In the genomic region with DNA sequence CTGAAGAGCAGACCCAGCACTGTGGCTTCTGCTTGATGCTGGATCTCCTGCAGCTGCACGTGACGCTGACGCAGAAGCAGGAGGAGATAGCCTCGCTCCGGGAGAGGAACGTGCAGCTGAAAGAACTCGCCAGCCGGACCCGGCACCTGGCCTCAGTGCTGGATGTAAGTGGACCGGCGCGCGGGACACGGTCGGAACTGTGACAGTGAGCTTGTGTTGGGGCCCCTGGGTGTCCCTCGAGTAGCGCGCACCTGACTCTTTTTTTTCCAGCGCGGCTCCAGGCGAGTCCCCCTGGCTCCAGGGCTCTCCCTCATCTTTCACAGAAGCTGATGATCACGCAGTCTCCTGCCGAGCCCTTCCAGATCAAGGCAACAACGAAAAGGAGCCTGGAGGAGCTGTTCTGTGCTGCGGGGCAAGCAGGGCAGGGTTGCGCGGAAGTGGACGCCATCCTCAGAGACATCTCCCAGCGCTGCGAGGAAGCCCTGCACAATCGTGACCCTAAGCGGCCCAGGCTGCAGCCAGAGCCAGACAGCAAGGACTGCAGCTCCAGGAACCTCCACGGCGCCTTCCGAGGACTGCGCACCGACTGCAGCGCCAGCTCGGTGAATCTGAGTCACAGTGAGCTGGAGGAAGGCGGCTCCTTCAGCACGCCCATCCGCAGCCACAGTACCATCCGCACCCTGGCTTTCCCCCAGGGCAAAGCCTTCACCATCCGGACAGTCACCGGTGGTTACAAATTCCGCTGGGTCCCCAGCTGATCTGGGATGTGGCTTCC, we compare ENCODE assay signal across 8 mouse cellular contexts. TPM values are rescaled to one million over a fixed set of nuclear protein-coding genes. Genes with fewer than 3 reads are reported as not detected.
A peak's percentile ranks its signal among the peaks of the same experiment; 100 is the strongest.
DNase-seq lines count a peak whose midpoint lies in the region; ATAC-seq and TF ChIP-seq lines count a peak whose summit lies in the region.

No protein-coding gene starts in this region.

- no peak for TF ChIP-seq POLR2A in embryonic fibroblast, embryonic 13.5 days (IDR thresholded peaks at IDR 0.05; ENCODE audit: low read depth, low read length)

- 0 out of 2 replicates have a peak, but pooled peaks cover 2% of the 10 kb centered on the region for H3K4me1 ChIP-seq in embryonic fibroblast, embryonic 13.5 days (ENCODE audit: control insufficient read depth, insufficient read depth, low read length)
- peaks cover 13% of the 10 kb centered on the region for H3K4me1 ChIP-seq in liver, embryonic 13.5 days (replicated peaks)
- H3K4me1 ChIP-seq in neural tube, embryonic 14.5 days (ENCODE audit: control insufficient read depth, insufficient read depth, low read length), result peaks cover 9% of the 10 kb centered on the region

- peak; percentile 28 to 39 for DNase-seq in layer of hippocampus, adult 2 months (ENCODE audit: low spot score in 2 of 2)
- no peak for DNase-seq in layer of hippocampus, postnatal 14 days (ENCODE audit: low spot score in 2 of 2)
- DNase-seq in R1 (ENCODE audit: low read depth, low spot score), result peak; percentile 46
- DNase-seq in liver, embryonic 13.5 days, result no peak
- no peak for DNase-seq in natural killer cell, adult 2 months (ENCODE audit: low spot score in 2 of 2)

- peak overlapping the region; percentile 71 for H3K27ac ChIP-seq in layer of hippocampus, adult 2 months
- no peak overlapping the region for H3K27ac ChIP-seq in embryonic fibroblast, embryonic 13.5 days (ENCODE audit: insufficient read depth, low read length)
- no peak overlapping the region for H3K27ac ChIP-seq in liver, embryonic 13.5 days
- H3K27ac ChIP-seq in neural tube, embryonic 14.5 days (ENCODE audit: low read depth, low read length), result no peak overlapping the region

- H3K4me2 ChIP-seq in liver, embryonic 13.5 days, result peak overlapping the region; percentile 51
- peak overlapping the region; percentile 75 for H3K4me2 ChIP-seq in neural tube, embryonic 14.5 days (ENCODE audit: low read depth, low read length)

- peak; percentile 32 for ATAC-seq in inflammation-experienced regulatory T-cells, adult 6 months
- ATAC-seq in liver, embryonic 13.5 days (ENCODE audit: low read depth), result no peak
- peak; percentile 61 for ATAC-seq in neural tube, embryonic 14.5 days (ENCODE audit: low read depth)

- peaks cover 85% of the 10 kb centered on the region for H3K27me3 ChIP-seq in liver, embryonic 13.5 days
- peaks cover 65% of the 10 kb centered on the region for H3K27me3 ChIP-seq in neural tube, embryonic 14.5 days (ENCODE audit: control insufficient read depth, insufficient read depth, low read length)

- TF ChIP-seq CTCF in layer of hippocampus, adult 2 months (conservative IDR thresholded peaks at IDR 0.05), result no peak
- no peak for TF ChIP-seq CTCF in embryonic fibroblast, embryonic 13.5 days (IDR thresholded peaks at IDR 0.05; ENCODE audit: borderline replicate concordance, insufficient read depth, low read length)

- peak overlapping the region; percentile 62 for H3K4me3 ChIP-seq in layer of hippocampus, adult 2 months
- peak overlapping the region; percentile 36 for H3K4me3 ChIP-seq in embryonic fibroblast, embryonic 13.5 days (ENCODE audit: insufficient read depth, low read length)
- peak overlapping the region; percentile 19 for H3K4me3 ChIP-seq in liver, embryonic 13.5 days (replicated peaks)
- H3K4me3 ChIP-seq in neural tube, embryonic 14.5 days (ENCODE audit: low read depth, low read length), result peak overlapping the region; percentile 39

- H3K9ac ChIP-seq in liver, embryonic 13.5 days, result no peak overlapping the region
- H3K9ac ChIP-seq in neural tube, embryonic 14.5 days (replicated peaks; ENCODE audit: low read depth, low read length), result peak overlapping the region; percentile 25; the same call in 1 of the 2 replicates

- WGBS in liver, embryonic 13.5 days (ENCODE audit: insufficient replicate concordance), result under 1% methylated on average over 46 of the region's 46 CpGs
- WGBS in neural tube, embryonic 14.5 days, result under 1% methylated on average over 46 of the region's 46 CpGs

- H3K9me3 ChIP-seq in liver, embryonic 13.5 days (replicated peaks), result no peaks in the 10 kb centered on the region
- H3K9me3 ChIP-seq in neural tube, embryonic 14.5 days (ENCODE audit: control insufficient read depth, low read length), result no peaks in the 10 kb centered on the region

- H3K36me3 ChIP-seq in liver, embryonic 13.5 days, result no peaks in the 10 kb centered on the region
- no peaks in the 10 kb centered on the region for H3K36me3 ChIP-seq in neural tube, embryonic 14.5 days (ENCODE audit: control insufficient read depth, insufficient read depth, low read length)

RNA-seq across cellular contexts. Expression of gene Mcidas, which starts 5.0 kb away (rescaled TPM):
- total RNA-seq in layer of hippocampus, adult 2 months (2021), result under 1 TPM; 0.25 to 0.74 TPM
- under 1 TPM; 0.30 to 0.36 TPM for total RNA-seq in layer of hippocampus, postnatal 14 days (2021)
- not detected in 2 replicates for polyA plus RNA-seq in embryonic fibroblast, embryonic 13.5 days (2011; ENCODE audit: insufficient read length, low read depth, missing spikeins)
- polyA plus RNA-seq in inflammation-experienced regulatory T-cells, adult 6 months (2017; shearing (Covaris generic)), result not detected
- polyA plus RNA-seq in liver, embryonic 13.5 days (2015; fragmentation: Nextera tagmentation; extraction: Ambion mirVana), result not detected in 2 replicates
- 0.11 TPM in 1 of 2 replicates, not detected in the other for polyA plus RNA-seq in neural tube, embryonic 14.5 days (2014; fragmentation: Nextera tagmentation; extraction: Ambion mirVana)

RNA-seq across cellular contexts. Expression of gene Ccno, which starts 11.0 kb away (rescaled TPM):
- total RNA-seq in layer of hippocampus, adult 2 months (2021), result 1 to 10 TPM; 6.3 to 7.4 TPM
- total RNA-seq in layer of hippocampus, postnatal 14 days (2021), result 1 to 10 TPM; 2.9 to 3.0 TPM
- polyA plus RNA-seq in embryonic fibroblast, embryonic 13.5 days (2011; ENCODE audit: insufficient read length, low read depth, missing spikeins), result 1.2 and 2.6 TPM in 2 replicates
- not detected for polyA plus RNA-seq in inflammation-experienced regulatory T-cells, adult 6 months (2017; shearing (Covaris generic))
- 0.15 TPM in 1 of 2 replicates, not detected in the other for polyA plus RNA-seq in liver, embryonic 13.5 days (2015; fragmentation: Nextera tagmentation; extraction: Ambion mirVana)
- polyA plus RNA-seq in neural tube, embryonic 14.5 days (2014; fragmentation: Nextera tagmentation; extraction: Ambion mirVana), result 0.21 TPM in 1 of 2 replicates, not detected in the other

RNA-seq across cellular contexts. Expression of gene Cdc20b, which starts 36.3 kb away (rescaled TPM):
- under 1 TPM in 1 of 2 experiments, not detected in 1; 0.37 TPM for total RNA-seq in layer of hippocampus, adult 2 months (2021)
- under 1 TPM in 1 of 2 experiments, not detected in 1; 0.21 TPM for total RNA-seq in layer of hippocampus, postnatal 14 days (2021)
- not detected in 2 replicates for polyA plus RNA-seq in embryonic fibroblast, embryonic 13.5 days (2011; ENCODE audit: insufficient read length, low read depth, missing spikeins)
- polyA plus RNA-seq in inflammation-experienced regulatory T-cells, adult 6 months (2017; shearing (Covaris generic)), result not detected
- polyA plus RNA-seq in liver, embryonic 13.5 days (2015; fragmentation: Nextera tagmentation; extraction: Ambion mirVana), result not detected in 2 replicates
- 0.12 TPM in 1 of 2 replicates, not detected in the other for polyA plus RNA-seq in neural tube, embryonic 14.5 days (2014; fragmentation: Nextera tagmentation; extraction: Ambion mirVana)

RNA-seq across cellular contexts. Expression of gene Gpx8, which starts 47.6 kb away (rescaled TPM):
- 1 to 10 TPM; 7.4 to 9.2 TPM for total RNA-seq in layer of hippocampus, adult 2 months (2021)
- 10 to 100 TPM; 12.1 to 18.4 TPM for total RNA-seq in layer of hippocampus, postnatal 14 days (2021)
- polyA plus RNA-seq in embryonic fibroblast, embryonic 13.5 days (2011; ENCODE audit: insufficient read length, low read depth, missing spikeins), result 313 and 341 TPM in 2 replicates
- not detected for polyA plus RNA-seq in inflammation-experienced regulatory T-cells, adult 6 months (2017; shearing (Covaris generic))
- 10.0 and 12.2 TPM in 2 replicates for polyA plus RNA-seq in liver, embryonic 13.5 days (2015; fragmentation: Nextera tagmentation; extraction: Ambion mirVana)
- 34.1 and 75.7 TPM in 2 replicates for polyA plus RNA-seq in neural tube, embryonic 14.5 days (2014; fragmentation: Nextera tagmentation; extraction: Ambion mirVana)

Comparison
In these comparisons a context has a peak if more than half of its experiments do, and no peak if none do; other contexts are left out.
1. DNase-seq: peak in layer of hippocampus, adult 2 months (2 of 2) and R1 (single experiment); none in layer of hippocampus, postnatal 14 days (0 of 2), liver, embryonic 13.5 days (single experiment) and natural killer cell, adult 2 months (0 of 2).
2. Peak in every context shown above with its lines, with median percentiles within 50 percentile points of each other: H3K4me3 ChIP-seq.